Mouse (Mus musculus) bone marrow macrophage, adult 2 months (primary cell): ENCODE measurements at regions not wholly inside any gene's neighbourhood (a gene's known extent, or its start where the extent isn't known, plus 50 kb on each side); places are given as distances from the start of the nearest gene placed in this dataset.

Source experiments
- CTCF ChIP-seq: IDR thresholded peaks from 2 replicates; pipeline ENCODE4 v1.5.1; 2012; ENCODE audit warnings: low read depth, mild to moderate bottlenecking, low read length, moderate library complexity
- POLR2A ChIP-seq: IDR thresholded peaks from 2 replicates; pipeline ENCODE4 v1.6.1; 2012; ENCODE audit warnings: mild to moderate bottlenecking, low read depth, low read length, borderline replicate concordance

- no peak for TF ChIP-seq CTCF
- no peak for TF ChIP-seq POLR2A
Observed at GRCm38 (mm10) chr1:77137663-77138062, 377.2 kb downstream of the Epha4 start.
